Mouse (Mus musculus): ENCODE measurements around the gene Cd46. TPM values are rescaled to one million over a fixed set of nuclear protein-coding genes. Genes with fewer than 3 reads are reported as not detected.

The Cd46 gene
- polyA plus RNA-seq, 1 experiment from 2014 or later, result 0.80 TPM

DNA sequence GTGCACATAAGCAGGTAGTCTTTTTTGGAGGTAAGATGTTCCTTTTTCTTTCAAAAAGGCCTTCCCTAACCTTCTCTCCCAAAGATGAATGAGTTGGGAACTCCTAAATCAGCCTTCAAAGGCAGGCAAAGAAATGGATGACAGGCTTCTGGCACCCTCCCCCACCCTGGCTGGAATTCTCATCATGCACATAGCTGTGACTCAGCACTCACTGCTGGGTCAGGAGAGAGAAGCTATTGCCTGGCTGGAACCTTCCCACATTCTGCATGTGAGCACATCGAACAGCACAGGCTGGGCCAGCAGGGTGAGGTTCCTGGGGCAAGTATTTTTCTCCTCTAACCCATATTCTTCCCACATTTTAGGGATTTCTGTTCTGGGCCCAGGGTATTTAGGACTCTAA is 58.1 kb downstream of the Cd46 start:
- no peak overlapping the region for H3K4me2 ChIP-seq (ENCODE audit: low read depth, low read length)
- no peak for ATAC-seq (replicated peaks; ENCODE audit: insufficient number of reproducible peaks, low FRiP score, low TSS enrichment, low read depth)
- no peak overlapping the region for H3K4me3 ChIP-seq (ENCODE audit: low read depth, low read length)
- DNase-seq (ENCODE audit: low spot score), result no peak
- no peaks in the 10 kb centered on the region for H3K9me3 ChIP-seq (replicated peaks; ENCODE audit: control insufficient read depth, low read length)
- no peak overlapping the region for H3K9ac ChIP-seq (replicated peaks; ENCODE audit: low read length)
- no peak overlapping the region for H3K27ac ChIP-seq (replicated peaks; ENCODE audit: low read depth, low read length)
- H3K36me3 ChIP-seq (replicated peaks; ENCODE audit: control insufficient read depth, insufficient read depth, low read depth, low read length), result no peaks in the 10 kb centered on the region
- 86% methylated on average over 1 of the region's 1 CpGs for WGBS
- no peaks in the 10 kb centered on the region for H3K27me3 ChIP-seq (ENCODE audit: control insufficient read depth, insufficient read depth, low read length)
- H3K4me1 ChIP-seq (ENCODE audit: control insufficient read depth, insufficient read depth, low read length), result no peaks in the 10 kb centered on the region

DNA sequence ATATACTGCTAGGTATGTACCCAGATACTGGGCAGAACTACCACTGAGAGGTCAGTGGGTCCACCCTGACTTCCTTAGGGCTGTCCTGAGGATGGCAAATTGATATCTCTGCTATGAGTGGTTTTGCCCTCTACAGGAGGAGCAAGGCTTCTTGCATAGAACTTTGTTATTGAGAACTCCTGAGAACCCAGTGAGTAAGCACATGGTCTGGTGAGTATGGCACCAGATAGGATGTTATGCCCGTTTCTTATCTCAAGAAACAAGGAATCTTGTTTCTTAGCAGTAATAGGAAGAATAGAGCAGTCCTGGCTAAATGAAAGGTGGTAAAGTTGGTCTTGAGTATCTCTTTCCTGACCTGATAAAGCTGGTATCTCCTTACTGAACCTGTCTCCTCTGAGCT is 59.3 kb downstream of the Cd46 start:
- no peak for ATAC-seq (replicated peaks; ENCODE audit: insufficient number of reproducible peaks, low FRiP score, low TSS enrichment, low read depth)
- Histone ChIP-seq H3K4me3 (ENCODE audit: low read depth, low read length) (no peak overlapping the region), H3K4me1 (ENCODE audit: control insufficient read depth, insufficient read depth, low read length) (no peaks in the 10 kb centered on the region), H3K9ac (replicated peaks; ENCODE audit: low read length) (no peak overlapping the region), H3K27me3 (ENCODE audit: control insufficient read depth, insufficient read depth, low read length) (no peaks in the 10 kb centered on the region), H3K36me3 (replicated peaks; ENCODE audit: control insufficient read depth, insufficient read depth, low read depth, low read length) (no peaks in the 10 kb centered on the region), H3K4me2 (ENCODE audit: low read depth, low read length) (no peak overlapping the region), H3K27ac (replicated peaks; ENCODE audit: low read depth, low read length) (no peak overlapping the region), H3K9me3 (replicated peaks; ENCODE audit: control insufficient read depth, low read length) (no peaks in the 10 kb centered on the region)
- no peak for DNase-seq (ENCODE audit: low spot score)
- WGBS, result 83% methylated on average over 1 of the region's 1 CpGs

- DNase-seq (ENCODE audit: low spot score) (no peak), ATAC-seq (replicated peaks; ENCODE audit: insufficient number of reproducible peaks, low FRiP score, low TSS enrichment, low read depth) (no peak)
- Histone ChIP-seq H3K36me3 (replicated peaks; ENCODE audit: control insufficient read depth, insufficient read depth, low read depth, low read length) (no peaks in the 10 kb centered on the region), H3K9me3 (replicated peaks; ENCODE audit: control insufficient read depth, low read length) (no peaks in the 10 kb centered on the region), H3K27ac (replicated peaks; ENCODE audit: low read depth, low read length) (no peak overlapping the region), H3K9ac (replicated peaks; ENCODE audit: low read length) (no peak overlapping the region), H3K4me2 (ENCODE audit: low read depth, low read length) (no peak overlapping the region), H3K4me3 (ENCODE audit: low read depth, low read length) (no peak overlapping the region), H3K4me1 (ENCODE audit: control insufficient read depth, insufficient read depth, low read length) (no peaks in the 10 kb centered on the region), H3K27me3 (ENCODE audit: control insufficient read depth, insufficient read depth, low read length) (no peaks in the 10 kb centered on the region)
These were observed 60.3 kb downstream of the Cd46 start for GRCm38 (mm10) chr1:195031786-195032185.

DNA sequence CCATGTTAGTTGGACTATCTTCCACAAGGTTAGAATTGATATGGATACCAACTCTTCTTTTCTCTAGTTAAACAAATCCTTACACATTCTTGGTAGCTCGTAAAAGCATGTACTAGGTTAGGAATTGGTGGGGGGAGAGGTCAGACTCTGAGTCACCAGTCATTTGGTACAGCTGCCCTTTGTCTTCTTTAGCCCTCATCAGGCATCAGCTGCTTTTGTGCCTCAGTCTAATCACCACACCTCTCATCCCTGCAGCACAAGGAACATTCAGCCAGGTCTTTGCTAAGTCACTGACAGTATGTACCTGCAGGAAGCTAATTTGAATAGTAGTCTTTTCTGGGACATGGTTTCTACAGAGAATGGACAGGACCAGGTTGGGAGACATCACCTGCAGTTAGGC is 64.5 kb downstream of the Cd46 start:
- no peaks in the 10 kb centered on the region for H3K36me3 ChIP-seq (replicated peaks; ENCODE audit: control insufficient read depth, insufficient read depth, low read depth, low read length)
- H3K4me1 ChIP-seq (ENCODE audit: control insufficient read depth, insufficient read depth, low read length), result no peaks in the 10 kb centered on the region
- H3K4me2 ChIP-seq (ENCODE audit: low read depth, low read length), result no peak overlapping the region
- H3K9ac ChIP-seq (replicated peaks; ENCODE audit: low read length), result no peak overlapping the region
- no peaks in the 10 kb centered on the region for H3K27me3 ChIP-seq (ENCODE audit: control insufficient read depth, insufficient read depth, low read length)
- H3K4me3 ChIP-seq (ENCODE audit: low read depth, low read length), result no peak overlapping the region
- ATAC-seq (replicated peaks; ENCODE audit: insufficient number of reproducible peaks, low FRiP score, low TSS enrichment, low read depth), result no peak
- no peak overlapping the region for H3K27ac ChIP-seq (replicated peaks; ENCODE audit: low read depth, low read length)
- H3K9me3 ChIP-seq (replicated peaks; ENCODE audit: control insufficient read depth, low read length), result no peaks in the 10 kb centered on the region
- WGBS, result 60% methylated on average over 1 of the region's 1 CpGs
- DNase-seq (ENCODE audit: low spot score), result no peak

DNA sequence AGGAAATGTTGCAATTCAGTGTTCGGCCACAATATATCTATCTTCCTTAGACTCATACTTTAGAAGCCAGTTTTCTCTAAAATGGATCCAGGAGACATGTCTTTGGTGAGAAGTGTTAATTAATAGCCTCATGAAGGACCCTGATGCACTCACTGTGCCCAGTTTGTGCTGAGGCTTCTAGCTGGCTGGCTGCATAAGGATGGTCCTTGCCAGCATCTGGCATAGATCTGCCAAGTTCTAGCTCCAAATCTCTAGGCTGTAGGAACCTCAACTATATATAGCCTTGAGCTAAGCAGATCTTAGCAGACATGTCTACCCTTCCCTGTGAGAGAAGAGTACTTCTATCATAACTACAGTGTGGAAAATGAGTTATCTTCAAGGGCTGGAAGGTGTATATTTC is 68.2 kb downstream of the Cd46 start:
- Histone ChIP-seq H3K9me3 (replicated peaks; ENCODE audit: control insufficient read depth, low read length) (no peaks in the 10 kb centered on the region), H3K4me1 (ENCODE audit: control insufficient read depth, insufficient read depth, low read length) (no peaks in the 10 kb centered on the region), H3K9ac (replicated peaks; ENCODE audit: low read length) (no peak overlapping the region), H3K4me3 (ENCODE audit: low read depth, low read length) (no peak overlapping the region), H3K27ac (replicated peaks; ENCODE audit: low read depth, low read length) (no peak overlapping the region), H3K36me3 (replicated peaks; ENCODE audit: control insufficient read depth, insufficient read depth, low read depth, low read length) (no peaks in the 10 kb centered on the region), H3K4me2 (ENCODE audit: low read depth, low read length) (no peak overlapping the region), H3K27me3 (ENCODE audit: control insufficient read depth, insufficient read depth, low read length) (no peaks in the 10 kb centered on the region)
- ATAC-seq (replicated peaks; ENCODE audit: insufficient number of reproducible peaks, low FRiP score, low TSS enrichment, low read depth) (no peak), DNase-seq (ENCODE audit: low spot score) (no peak)
- 88% methylated on average over 1 of the region's 1 CpGs for WGBS

DNA sequence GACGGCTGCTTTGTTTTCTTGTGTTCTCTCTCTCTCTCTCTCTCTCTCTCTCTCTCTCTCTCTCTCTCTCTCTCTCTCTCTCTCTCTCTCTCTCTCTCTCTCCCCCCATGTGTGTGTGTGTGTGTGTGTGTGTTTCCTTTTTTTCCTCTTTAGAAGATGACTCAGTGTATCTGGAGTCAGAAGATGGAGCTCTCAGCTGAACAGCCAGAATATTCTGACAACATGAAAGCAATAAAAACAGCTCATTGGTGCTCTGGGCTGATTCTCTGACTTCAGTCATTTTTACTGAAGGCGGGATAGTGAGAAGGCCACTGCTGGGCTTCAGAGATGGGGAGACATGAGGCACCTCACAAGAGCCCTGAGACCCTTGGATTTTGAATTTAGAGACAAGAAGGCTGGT is 70.2 kb downstream of the Cd46 start:
- no peak overlapping the region for H3K27ac ChIP-seq (replicated peaks; ENCODE audit: low read depth, low read length)
- DNase-seq (ENCODE audit: low spot score) (no peak), ATAC-seq (replicated peaks; ENCODE audit: insufficient number of reproducible peaks, low FRiP score, low TSS enrichment, low read depth) (no peak)
- WGBS, result 89% methylated on average over 2 of the region's 2 CpGs
- H3K36me3 ChIP-seq (replicated peaks; ENCODE audit: control insufficient read depth, insufficient read depth, low read depth, low read length), result no peaks in the 10 kb centered on the region
- H3K4me3 ChIP-seq (ENCODE audit: low read depth, low read length), result no peak overlapping the region
- H3K4me1 ChIP-seq (ENCODE audit: control insufficient read depth, insufficient read depth, low read length), result no peaks in the 10 kb centered on the region
- H3K27me3 ChIP-seq (ENCODE audit: control insufficient read depth, insufficient read depth, low read length), result no peaks in the 10 kb centered on the region
- no peak overlapping the region for H3K9ac ChIP-seq (replicated peaks; ENCODE audit: low read length)
- H3K9me3 ChIP-seq (replicated peaks; ENCODE audit: control insufficient read depth, low read length), result no peaks in the 10 kb centered on the region
- H3K4me2 ChIP-seq (ENCODE audit: low read depth, low read length), result no peak overlapping the region

- H3K4me2 ChIP-seq (ENCODE audit: low read depth, low read length), result no peak overlapping the region
- no peaks in the 10 kb centered on the region for H3K27me3 ChIP-seq (ENCODE audit: control insufficient read depth, insufficient read depth, low read length)
- no peak overlapping the region for H3K4me3 ChIP-seq (ENCODE audit: low read depth, low read length)
- no peak overlapping the region for H3K27ac ChIP-seq (replicated peaks; ENCODE audit: low read depth, low read length)
- H3K9ac ChIP-seq (replicated peaks; ENCODE audit: low read length), result no peak overlapping the region
- no peaks in the 10 kb centered on the region for H3K4me1 ChIP-seq (ENCODE audit: control insufficient read depth, insufficient read depth, low read length)
- H3K36me3 ChIP-seq (replicated peaks; ENCODE audit: control insufficient read depth, insufficient read depth, low read depth, low read length), result no peaks in the 10 kb centered on the region
- ATAC-seq (replicated peaks; ENCODE audit: insufficient number of reproducible peaks, low FRiP score, low TSS enrichment, low read depth), result no peak
- H3K9me3 ChIP-seq (replicated peaks; ENCODE audit: control insufficient read depth, low read length), result no peaks in the 10 kb centered on the region
- 87% methylated on average over 5 of the region's 5 CpGs for WGBS
- no peak for DNase-seq (ENCODE audit: low spot score)
These were observed 72.9 kb downstream of the Cd46 start for GRCm38 (mm10) chr1:195019062-195019600.

DNA sequence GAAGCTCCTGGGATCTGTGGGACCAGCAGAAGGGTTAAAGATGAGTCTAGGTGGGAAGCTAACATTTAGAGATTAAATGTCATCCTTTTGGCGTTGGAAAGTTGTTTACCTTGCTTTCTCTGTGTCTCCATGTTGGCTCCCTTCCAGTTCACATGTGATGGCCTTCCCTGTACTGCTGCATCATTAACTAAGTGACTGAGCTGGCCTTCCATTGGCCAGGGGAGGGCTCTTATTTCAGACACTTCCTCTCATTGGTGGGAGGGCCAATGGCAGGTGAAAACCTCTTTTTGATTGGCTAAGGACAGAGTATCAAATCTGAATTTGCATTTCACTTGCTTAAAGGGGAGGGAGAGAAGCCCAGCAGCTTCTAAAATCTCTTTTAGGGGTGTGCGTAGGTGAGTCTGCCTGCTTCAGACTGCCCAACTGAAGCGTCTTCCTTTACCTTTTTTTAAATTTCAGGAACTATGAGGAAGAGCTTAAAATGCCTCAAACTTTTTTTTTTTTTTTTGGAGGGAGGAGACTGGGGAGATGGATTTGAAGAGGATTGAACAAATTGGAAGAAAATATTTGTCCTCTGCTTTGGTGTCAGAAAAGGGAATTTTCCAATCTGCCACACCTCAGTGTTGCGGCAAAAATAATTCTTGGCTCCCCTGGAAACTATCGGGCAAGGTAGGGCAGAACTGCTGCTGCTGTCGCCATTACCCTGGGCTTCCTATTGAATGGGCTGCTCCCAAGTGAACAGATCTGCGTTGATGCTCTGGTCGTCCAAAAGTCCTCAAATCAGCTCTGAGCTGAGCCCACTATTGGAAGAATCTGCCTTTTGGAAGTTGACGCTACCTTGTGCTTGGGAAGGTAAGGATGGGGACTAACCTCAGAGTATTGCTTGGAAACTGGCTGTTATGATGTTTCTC is 73.7 kb downstream of the Cd46 start:
- Histone ChIP-seq H3K27me3 (ENCODE audit: control insufficient read depth, insufficient read depth, low read length) (no peaks in the 10 kb centered on the region), H3K36me3 (replicated peaks; ENCODE audit: control insufficient read depth, insufficient read depth, low read depth, low read length) (no peaks in the 10 kb centered on the region), H3K4me1 (ENCODE audit: control insufficient read depth, insufficient read depth, low read length) (no peaks in the 10 kb centered on the region), H3K9me3 (replicated peaks; ENCODE audit: control insufficient read depth, low read length) (no peaks in the 10 kb centered on the region), H3K27ac (replicated peaks; ENCODE audit: low read depth, low read length) (no peak overlapping the region), H3K4me3 (ENCODE audit: low read depth, low read length) (no peak overlapping the region), H3K9ac (replicated peaks; ENCODE audit: low read length) (no peak overlapping the region), H3K4me2 (ENCODE audit: low read depth, low read length) (no peak overlapping the region)
- DNase-seq (ENCODE audit: low spot score), result no peak
- WGBS, result 83% methylated on average over 9 of the region's 9 CpGs
- no peak for ATAC-seq (replicated peaks; ENCODE audit: insufficient number of reproducible peaks, low FRiP score, low TSS enrichment, low read depth)
